Mouse (Mus musculus): Measurements from ENCODE around the gene AI464131.

The AI464131 gene

DNA sequence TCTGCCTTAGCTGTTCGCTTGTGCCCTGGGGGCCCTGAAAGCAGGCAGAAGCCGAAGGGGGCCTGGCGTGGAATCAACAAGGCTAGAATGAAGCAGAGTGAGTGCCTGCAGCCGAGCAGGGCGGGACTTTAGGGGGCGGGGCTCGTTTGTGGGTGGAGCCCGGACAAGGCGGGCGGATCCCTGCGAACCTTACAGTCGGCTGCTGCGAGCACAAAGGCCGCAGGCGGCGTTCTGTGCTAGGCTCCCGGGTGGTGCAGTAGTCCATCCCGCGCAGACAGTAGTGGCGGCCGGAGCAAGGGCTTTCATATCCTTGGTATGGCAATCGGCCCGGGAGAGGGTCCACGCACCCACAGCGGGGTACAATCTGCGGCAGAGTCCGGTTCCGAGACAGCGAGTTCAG is 4.0 kb upstream of the AI464131 start:
- ATAC-seq (ENCODE audit: insufficient number of reproducible peaks, low FRiP score, low TSS enrichment): peak; percentile 63

DNA sequence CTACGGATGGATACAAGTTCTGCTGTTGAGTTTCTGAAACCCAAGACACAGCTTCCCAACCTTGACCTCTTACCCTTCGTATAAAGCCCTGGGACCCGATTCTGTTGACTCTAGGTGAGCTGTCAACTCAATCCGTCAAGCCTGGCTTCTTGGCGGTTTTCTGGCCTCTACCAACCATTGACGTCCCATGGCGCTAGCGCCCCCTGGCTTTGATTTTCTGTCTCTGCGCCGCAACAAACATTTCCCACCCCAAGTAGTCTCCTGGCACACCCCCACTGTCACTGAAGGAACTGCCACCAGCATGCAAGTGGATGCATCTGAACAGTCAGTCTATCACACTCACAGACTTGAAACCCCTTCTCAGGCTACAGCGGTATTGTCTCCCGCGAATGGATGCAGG is 3.3 kb upstream of the AI464131 start:
- no peak for ATAC-seq (ENCODE audit: insufficient number of reproducible peaks, low FRiP score, low TSS enrichment)

DNA sequence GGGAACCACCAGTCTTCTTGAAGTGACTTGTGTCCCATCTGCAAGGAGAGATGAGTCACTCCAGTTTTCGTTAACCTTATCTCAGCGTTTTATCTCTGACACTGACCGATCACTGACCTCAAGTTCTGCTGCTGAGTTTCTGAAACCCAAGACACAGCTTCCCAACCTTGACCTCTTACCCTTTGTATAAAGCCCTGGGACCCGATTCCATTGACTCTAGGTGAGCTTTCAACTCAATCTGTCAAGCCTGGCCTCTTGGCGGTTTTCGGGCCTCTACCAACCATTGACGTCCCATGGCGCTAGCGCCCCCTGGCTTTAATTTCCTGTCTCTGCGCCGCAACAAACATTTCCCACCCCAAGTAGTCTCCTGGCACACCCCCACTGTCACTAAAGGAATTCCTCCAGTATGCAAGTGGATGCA is 2.3 kb upstream of the AI464131 start:
- ATAC-seq (ENCODE audit: insufficient number of reproducible peaks, low FRiP score, low TSS enrichment): no peak

DNA sequence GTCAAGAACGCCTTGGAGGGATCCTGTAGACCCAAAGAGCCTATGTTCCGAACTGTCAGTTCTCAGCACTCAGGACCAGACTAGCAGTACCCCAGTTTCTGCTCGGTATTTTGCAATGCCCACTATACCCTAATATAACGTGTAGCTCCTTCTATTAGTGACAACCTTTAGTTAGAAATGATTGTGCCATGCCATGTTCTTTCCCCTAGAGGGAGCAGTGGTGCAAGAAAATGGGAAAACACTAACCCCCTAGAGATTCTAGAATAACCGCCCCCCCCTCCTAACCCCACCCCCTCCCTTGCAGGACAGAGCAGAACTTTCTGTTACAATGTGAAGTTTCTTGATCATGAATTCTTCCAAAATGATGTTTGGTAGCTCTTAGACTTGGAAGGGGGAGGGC is 1.4 kb upstream of the AI464131 start:
- ATAC-seq (ENCODE audit: insufficient number of reproducible peaks, low FRiP score, low TSS enrichment): no peak

DNA sequence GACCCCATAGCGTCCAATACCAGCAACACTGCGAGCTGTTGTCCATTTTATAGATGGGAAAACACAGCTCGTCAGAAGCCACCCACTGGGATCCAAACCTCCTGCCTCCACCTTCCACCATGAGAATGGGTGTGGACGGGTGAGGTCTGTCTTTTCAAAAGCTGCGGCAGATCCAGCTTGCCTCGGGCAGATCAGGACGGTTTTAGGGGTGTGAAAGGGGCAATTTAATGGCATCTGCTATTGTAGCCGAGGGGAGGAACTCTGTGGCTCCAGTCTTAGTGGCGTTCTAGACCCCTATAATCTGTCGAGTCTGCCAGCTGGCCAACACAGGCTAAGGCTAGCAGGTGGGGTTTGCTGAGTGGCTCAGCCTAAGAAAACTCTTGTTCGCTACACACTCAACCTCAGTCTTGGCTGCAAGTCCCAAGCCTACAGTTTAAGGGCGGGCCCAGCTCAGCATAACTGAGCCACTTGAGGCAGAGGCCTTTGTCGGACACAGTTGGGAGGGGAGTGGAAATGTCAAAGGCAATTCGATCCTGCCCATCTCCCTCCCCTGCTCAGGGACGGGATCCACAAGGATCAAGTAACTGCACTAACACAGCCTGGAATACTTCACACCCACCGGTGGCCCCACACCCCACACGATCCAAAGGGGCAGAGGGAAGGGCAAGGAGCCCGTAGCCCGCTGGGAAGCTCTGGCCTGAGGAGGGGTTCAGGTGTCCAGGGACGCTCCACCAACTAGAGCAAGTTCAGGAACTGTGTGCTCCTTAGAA is 520 bp downstream of the AI464131 start:
- ATAC-seq (ENCODE audit: insufficient number of reproducible peaks, low FRiP score, low TSS enrichment): 0 out of 2 replicates have a peak, but pooled peaks have one; percentile 0

DNA sequence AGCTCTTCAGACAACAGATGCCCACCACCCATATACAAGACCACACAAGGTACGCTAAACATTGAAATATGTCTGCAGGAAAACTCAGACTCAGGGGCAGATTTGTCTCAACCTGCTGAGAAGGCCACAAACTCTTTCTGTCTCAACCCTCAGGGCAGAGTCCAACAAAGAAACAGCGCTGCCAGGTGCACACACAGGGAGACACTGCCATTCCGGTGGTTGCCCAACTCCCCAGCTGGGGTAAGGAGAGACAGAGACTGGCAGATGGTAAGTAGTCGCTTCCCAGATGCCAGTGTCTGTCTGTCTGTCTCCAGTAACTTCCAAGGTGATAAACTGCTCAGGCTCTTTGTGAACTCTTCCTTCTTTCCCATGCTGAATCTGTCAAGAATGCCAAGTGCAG is 2.1 kb downstream of the AI464131 start:
- ATAC-seq (ENCODE audit: insufficient number of reproducible peaks, low FRiP score, low TSS enrichment): no peak

DNA sequence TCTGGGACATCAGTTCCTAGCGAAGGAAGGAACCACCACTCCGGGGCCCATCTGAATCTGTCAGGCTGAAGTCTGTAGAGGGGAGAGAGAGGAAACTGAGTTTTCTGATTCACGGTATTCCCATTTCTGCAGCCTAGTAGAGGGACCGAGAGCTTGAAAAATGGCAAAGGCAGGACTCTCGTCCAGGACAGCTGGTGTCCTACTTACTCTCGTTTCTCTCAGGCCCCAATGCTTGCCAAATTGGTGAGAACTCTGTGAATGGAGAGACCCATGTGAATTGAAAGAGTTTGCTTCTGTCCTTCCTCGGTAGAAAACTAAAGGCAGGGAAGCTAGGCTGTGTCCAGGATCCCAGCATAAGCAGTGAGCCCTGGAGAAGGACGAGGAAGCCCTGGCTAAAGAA is 3.3 kb downstream of the AI464131 start:
- no peak for ATAC-seq (ENCODE audit: insufficient number of reproducible peaks, low FRiP score, low TSS enrichment)

DNA sequence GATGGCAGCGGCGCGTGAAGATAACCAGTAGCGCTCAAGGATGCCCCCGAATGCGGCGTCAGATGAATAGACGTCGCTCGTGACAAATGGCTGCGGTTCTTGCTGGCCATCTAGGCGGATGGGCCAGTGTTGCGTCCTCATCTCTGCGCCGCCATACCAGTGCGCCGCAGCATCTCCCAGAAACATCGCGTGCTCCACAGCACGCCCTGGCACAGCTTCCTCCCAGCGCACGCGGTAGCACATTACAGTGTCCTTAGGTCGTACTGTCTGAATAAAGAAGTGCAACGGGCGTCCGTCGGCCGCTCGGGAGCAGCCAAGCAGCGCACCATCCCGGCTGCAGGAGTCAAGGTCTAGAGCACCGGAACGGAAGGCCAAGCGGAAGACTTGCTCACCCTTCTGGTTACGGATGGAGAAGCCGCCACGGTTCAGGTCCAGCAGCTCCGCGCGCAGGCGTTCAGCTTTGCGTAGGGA is 3.9 kb downstream of the AI464131 start:
- no peak for ATAC-seq (ENCODE audit: insufficient number of reproducible peaks, low FRiP score, low TSS enrichment)

DNA sequence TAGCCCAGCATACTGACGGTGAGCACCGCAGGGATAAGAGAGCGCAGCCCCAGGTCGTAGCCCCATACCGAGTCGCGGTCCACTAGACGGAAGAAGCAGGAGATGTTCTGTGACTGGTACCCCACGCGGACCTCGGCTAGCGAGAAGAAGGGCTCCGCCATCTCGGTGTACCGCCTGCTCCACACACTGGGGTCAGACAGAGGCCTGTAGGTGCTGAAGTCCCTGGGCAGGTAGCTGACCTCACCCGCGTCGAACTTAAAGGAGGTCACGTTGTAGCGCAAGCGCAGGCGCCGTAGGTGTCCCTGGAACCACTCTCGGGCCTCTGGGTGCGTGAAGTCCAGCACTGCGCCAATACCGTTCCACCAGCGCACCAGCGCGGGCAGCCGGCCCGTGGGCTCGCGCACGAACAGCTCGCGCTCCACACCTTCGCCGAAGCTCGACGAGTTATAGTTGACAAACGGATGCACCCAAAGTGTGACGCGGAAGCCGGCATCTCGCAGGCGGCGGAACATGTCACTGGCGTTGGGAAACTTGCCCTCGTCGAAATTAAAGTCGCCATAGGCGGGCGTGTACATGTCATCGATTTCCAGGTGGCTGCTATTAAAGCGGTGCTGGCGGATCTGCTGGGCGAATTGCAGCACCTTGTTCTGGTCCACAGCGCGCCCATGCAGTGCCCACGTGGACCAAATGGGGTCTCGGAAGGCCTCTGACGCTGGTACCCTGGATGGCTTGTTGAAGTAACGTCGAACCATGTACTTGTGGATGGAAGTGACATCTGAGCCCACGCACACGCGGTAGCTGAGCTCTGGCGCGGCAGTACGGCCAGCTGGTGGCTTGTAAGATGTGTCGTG is 4.7 kb downstream of the AI464131 start:
- no peak for ATAC-seq (ENCODE audit: insufficient number of reproducible peaks, low FRiP score, low TSS enrichment)

DNA sequence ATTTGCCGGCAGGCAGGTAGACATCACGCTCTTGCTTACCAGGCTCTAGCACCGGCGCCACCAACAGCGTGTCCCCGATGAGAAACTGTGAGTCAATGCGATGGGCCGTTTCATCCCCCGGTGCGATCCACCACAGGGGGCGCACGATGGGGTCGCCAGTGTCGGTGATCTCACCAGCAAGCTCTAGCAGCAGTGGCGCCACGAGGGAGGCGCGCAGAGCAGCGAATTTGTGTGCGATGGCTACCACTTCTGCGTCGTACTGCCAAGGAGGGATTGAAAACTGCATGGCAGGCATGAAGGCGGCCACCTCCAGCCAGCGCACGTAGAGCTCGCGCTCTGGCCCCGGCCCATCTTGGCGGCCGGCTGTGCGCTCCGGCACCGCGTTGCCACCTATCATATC is 5.3 kb downstream of the AI464131 start:
- no peak for ATAC-seq (ENCODE audit: insufficient number of reproducible peaks, low FRiP score, low TSS enrichment)

DNA sequence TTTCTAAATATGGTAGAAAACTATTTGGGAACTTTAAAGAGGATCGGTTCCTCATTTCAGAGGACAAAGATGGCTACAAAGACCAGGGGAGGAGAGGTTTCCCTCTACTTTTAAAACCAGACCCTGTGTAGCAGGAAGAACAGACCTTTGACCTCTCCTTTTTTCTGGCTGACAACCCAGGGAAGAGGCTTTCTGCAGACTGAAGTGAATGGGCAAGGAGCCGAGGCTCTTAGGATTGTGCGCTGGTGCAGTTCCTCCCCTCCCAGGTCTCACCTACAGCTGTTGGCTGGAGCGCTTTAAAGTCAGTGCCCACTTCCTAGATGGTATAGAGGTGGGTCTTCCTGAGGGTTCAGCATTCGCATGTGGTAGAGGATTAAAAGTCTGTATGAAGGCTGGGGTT is 5.8 kb downstream of the AI464131 start:
- ATAC-seq (ENCODE audit: insufficient number of reproducible peaks, low FRiP score, low TSS enrichment): no peak

DNA sequence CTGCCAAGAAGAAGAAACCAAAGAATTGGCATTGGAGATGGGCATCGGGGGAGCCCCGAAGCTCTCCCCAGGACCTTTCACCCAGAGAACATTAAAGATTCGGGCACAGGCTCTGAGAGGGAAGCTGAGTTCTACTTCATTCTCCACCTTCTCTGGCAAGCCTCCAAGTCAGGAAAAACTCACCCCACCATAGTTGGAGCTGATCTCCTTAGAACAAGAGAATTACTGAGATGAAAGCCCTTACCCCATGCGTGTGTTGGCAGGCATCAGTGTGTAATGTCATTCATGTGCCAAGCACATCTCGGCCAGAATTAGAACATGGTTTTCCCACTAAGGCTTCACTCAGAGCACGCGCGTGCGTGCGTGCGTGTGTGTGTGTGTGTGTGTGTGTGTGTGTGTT is 7.0 kb downstream of the AI464131 start:
- ATAC-seq (ENCODE audit: insufficient number of reproducible peaks, low FRiP score, low TSS enrichment): no peak

DNA sequence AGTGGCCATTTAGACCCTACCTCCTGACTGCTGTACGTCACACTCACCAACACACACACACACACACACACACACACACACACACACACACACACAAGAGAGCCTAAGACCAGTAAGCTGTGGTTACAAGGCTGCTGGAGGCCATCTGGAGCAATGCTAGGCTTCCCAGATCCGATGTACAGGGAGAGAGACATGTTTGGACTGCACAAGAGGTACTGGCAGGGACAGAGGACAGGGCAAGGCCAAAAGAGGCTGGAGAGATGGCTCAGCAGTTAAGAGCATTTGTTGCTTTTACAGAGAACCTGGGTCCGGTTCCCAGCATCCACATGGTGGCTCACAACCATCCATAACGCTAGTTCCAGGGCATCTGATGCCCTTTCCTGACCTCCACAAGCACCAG is 7.8 kb downstream of the AI464131 start:
- ATAC-seq (ENCODE audit: insufficient number of reproducible peaks, low FRiP score, low TSS enrichment): no peak

DNA sequence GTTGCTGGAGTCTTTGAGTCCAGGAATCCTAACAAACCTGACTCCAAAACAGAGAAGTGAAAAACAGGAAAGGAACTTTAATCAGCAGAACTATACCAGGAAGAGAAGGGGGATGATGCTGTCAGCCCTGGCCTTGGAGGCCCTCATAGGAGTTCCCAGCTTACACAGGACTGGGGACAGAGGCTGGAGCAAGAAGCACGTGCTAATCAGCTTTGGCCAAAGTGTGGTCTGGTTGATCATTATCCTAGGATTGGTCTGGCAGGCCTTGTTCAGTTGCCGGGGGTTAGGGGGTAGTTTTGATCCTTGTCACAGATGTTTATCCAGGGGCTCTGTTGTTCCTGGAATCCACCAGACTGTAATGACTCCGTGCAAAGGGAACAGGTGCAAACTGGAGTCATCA is 8.5 kb downstream of the AI464131 start:
- ATAC-seq (ENCODE audit: insufficient number of reproducible peaks, low FRiP score, low TSS enrichment): no peak

DNA sequence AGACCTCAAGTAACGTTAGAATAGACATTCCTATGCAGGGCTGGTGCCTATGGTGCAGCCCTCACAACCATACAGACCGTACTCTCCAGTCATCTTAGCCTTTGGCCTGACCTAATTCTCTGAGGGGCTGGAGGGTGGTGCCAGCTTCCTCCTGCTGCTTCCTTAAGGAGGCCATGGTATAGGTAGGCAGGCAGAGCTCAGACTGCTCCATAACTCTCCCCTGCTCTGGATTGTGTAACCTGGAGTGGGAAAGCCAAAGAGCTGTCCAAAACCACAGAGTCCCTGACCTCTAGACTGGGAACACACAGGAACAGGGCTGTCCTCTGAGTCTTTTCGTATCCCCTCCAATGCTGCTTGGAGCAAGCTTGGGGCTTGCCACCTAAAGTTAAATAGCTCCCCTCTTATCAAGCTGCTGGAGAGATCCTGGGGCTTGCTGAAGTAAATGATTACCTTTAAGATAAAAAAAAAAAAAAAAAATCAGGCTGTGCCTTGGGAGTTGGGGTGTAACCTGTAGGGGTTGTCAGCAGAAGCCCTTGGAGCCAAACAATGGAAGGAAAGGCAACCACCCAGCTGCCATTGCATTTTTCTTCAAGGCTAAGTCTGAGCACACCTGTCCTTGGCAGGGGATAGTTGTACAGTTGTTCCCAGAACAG is 9.3 kb downstream of the AI464131 start:
- no peak for ATAC-seq (ENCODE audit: insufficient number of reproducible peaks, low FRiP score, low TSS enrichment)

DNA sequence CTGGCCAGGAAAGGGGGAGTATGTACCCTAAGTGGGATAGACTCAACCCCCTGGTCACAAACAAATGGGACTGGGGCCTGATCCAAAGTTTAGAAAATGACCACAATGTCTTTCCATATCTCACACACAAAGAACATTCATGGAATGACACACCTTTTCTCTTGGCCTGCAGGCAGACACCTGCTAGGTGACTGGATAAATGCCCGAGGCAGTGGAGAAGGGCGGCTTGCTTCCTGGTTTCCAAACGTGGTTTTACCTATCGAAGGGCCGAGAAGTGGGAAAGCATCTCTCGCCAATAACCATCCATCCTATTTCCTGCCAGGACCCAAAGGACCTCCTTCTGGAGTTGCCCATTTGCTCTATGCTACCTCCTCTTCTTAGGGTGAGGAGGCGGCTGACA is 9.9 kb downstream of the AI464131 start:
- ATAC-seq (ENCODE audit: insufficient number of reproducible peaks, low FRiP score, low TSS enrichment): no peak

DNA sequence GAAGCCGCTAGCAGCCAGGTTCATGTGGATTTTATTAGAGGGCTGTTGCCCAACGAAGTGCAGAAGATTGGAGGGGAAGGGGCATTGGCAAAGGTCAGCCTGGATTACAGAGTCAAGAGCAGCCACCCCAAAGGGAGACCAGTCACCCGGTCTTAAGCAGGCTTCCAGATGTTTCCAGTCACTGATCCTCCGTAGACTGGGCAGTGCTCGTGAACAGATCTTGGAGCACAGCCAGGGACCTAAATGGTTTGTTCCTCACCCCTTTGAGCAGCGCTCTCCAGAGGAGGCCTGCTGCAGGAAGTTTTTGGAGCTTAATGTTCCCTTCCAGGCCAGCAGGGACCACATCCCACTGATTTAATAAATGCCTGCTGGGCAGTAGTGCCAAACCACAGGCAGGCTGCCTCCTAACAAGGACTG is 21.3 kb downstream of the AI464131 start:
- no peak for ATAC-seq (ENCODE audit: insufficient number of reproducible peaks, low FRiP score, low TSS enrichment)

DNA sequence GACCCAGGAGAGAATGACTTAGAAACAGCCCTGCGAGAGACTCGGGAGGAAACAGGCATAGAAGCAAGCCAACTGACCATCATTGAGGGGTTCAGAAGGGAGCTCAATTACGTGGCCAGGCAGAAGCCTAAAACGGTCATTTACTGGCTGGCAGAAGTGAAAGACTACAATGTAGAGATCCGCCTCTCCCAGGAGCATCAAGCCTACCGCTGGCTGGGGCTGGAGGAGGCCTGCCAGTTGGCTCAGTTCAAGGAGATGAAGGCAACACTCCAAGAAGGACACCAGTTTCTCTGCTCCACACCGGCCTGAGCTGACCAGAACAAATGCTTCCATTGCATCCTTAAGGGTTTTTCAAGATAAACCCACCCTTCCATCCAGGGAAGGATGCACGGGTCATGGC is 22.6 kb downstream of the AI464131 start:
- no peak for ATAC-seq (ENCODE audit: insufficient number of reproducible peaks, low FRiP score, low TSS enrichment)

DNA sequence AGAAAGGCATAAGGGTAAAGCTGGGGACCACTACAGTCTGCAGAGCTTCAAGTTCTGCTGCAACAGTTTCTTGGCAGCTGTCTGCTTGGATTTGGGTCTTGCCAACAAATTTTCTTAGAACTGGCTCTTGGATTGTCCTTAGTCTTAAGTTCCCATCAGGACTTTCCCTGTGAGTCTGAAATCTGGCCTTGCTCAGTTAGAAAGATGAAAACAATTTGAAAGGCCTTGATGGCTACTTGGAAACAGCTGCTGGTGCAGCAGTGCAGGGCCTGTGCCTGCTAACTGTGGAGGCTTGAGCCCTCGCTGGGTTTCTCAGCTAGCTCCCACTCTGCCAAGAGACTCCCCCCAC is 23.4 kb downstream of the AI464131 start:
- no peak for ATAC-seq (ENCODE audit: insufficient number of reproducible peaks, low FRiP score, low TSS enrichment)

DNA sequence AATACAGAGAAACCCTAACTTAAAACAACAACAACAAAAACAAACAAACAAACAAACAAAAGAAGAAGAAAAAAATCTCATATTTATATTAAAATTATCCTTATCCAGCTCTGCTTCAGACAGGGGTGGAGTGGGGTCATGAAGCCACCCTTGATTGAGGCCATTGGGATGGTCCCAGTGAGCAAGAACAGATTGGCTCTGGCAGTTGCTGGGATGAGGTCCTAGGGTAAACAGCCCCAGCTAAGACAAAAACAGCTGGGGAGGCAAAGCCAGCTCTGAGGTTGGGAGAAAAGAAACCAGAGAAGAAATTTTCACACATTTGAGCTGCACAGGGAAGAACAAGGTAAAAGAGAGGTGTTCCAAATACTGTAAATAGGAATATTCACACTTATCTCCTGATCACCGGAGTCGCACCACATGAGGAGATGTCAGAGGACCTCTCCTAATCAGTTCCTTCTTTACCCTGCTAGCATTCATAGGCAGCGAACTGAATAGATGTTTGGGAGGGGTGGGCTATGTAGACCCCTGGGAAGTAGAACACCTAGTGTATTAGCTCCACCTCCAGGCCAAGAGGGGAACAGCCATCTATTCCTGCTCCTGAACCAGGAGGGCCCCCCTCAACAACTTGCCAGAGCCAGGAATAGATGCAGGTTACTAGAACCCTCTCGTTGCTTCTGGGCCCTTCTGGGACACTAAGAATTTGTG is 24.0 kb downstream of the AI464131 start:
- ATAC-seq (ENCODE audit: insufficient number of reproducible peaks, low FRiP score, low TSS enrichment): no peak
